Mouse (Mus musculus) myocyte (in vitro differentiated cells): ENCODE data around the gene Ncl.

Experiments used
- CEBPB ChIP-seq: IDR thresholded peaks from 2 replicates; pipeline ENCODE4 v1.6.1; 2011; ENCODE audit warnings: mild to moderate bottlenecking, moderate library complexity; ENCODE audit not compliant: poor library complexity, insufficient read depth, severe bottlenecking
- E2F4 ChIP-seq: IDR thresholded peaks from one replicate; pipeline ENCODE4 v1.6.1; 2011; ENCODE audit warnings: mild to moderate bottlenecking, control low read depth, moderate library complexity; ENCODE audit not compliant: insufficient read depth
- MAX ChIP-seq: IDR thresholded peaks from one replicate; pipeline ENCODE4 v1.6.1; 2011; ENCODE audit warnings: low read depth, mild to moderate bottlenecking, control low read depth
- MYOG ChIP-seq, 3 experiments: IDR thresholded peaks; one replicate each; pipeline ENCODE4 v1.6.1; 2011; ENCODE audit warnings: control low read depth in 2 of 3, low read depth in 2 of 3, mild to moderate bottlenecking in 2 of 3; ENCODE audit not compliant: insufficient read length in 2 of 3, control insufficient read depth in 1 of 3, insufficient read depth in 1 of 3
- POLR2A ChIP-seq: IDR thresholded peaks from one replicate; pipeline ENCODE4 v1.6.1; 2011; ENCODE audit warnings: low read depth, mild to moderate bottlenecking, control low read depth, moderate library complexity; ENCODE audit not compliant: insufficient read length
- REST ChIP-seq: IDR thresholded peaks from one replicate; pipeline ENCODE4 v1.6.1; 2011; ENCODE audit warnings: mild to moderate bottlenecking, control low read depth, moderate library complexity; ENCODE audit not compliant: insufficient read depth, insufficient read length
- USF1 ChIP-seq: IDR thresholded peaks from one replicate; pipeline ENCODE4 v1.6.1; 2011; ENCODE audit warnings: low read depth, mild to moderate bottlenecking, control low read depth, moderate library complexity

GRCm38 (mm10) chr1:86378662-86379061 is 19.5 kb upstream of the Ncl start:
- TF ChIP-seq POLR2A: no peak
- no peak for TF ChIP-seq USF1
- TF ChIP-seq E2F4: no peak
- TF ChIP-seq REST: no peak
- no peak for TF ChIP-seq CEBPB
- TF ChIP-seq MYOG (IDR thresholded peaks at IDR 0.05; ENCODE audit: control insufficient read depth in 1 of 3, insufficient read depth in 1 of 3, insufficient read length in 2 of 3, low read depth in 2 of 3): no peak
- no peak for TF ChIP-seq MAX
